Mouse (Mus musculus): Measurements from ENCODE around the gene Rs1. TPM values are rescaled to one million over a fixed set of nuclear protein-coding genes. Genes with fewer than 3 reads are reported as not detected.

Gene Rs1
- polyA plus RNA-seq, 1 experiment from 2014 or later: not detected

Other genes with a start within 250 kb of the Rs1 start
- gene Ppef1, start 32.2 kb upstream of the Rs1 start, polyA plus RNA-seq (2016; fragmentation: Nextera tagmentation; extraction: Ambion mirVana): 0.17 and 0.54 TPM in 2 replicates
- 0.31 and 0.34 TPM in 2 replicates for gene Gja6, start 139.0 kb downstream of the Rs1 start, polyA plus RNA-seq (2016; fragmentation: Nextera tagmentation; extraction: Ambion mirVana)
- 3.0 and 3.2 TPM in 2 replicates for gene Cdkl5, start 226.7 kb downstream of the Rs1 start, polyA plus RNA-seq (2016; fragmentation: Nextera tagmentation; extraction: Ambion mirVana)

Data from forebrain, embryonic 10.5 days (tissue).